Mouse (Mus musculus) embryonic fibroblast, embryonic 13.5 days (primary cell): Measurements from ENCODE around the gene Cdh13. TPM values are rescaled to one million over a fixed set of nuclear protein-coding genes. Genes with fewer than 3 reads are reported as not detected.

Experiments used
- H3K27ac ChIP-seq: 2 replicates; pipeline ENCODE4 v1.5.1; 2012; ENCODE audit warnings: low read length, control low read depth, inconsistent platforms; ENCODE audit not compliant: insufficient read depth
- H3K4me1 ChIP-seq: 2 replicates; pipeline ENCODE4 v1.6.1; 2011; ENCODE audit warnings: low read length; ENCODE audit not compliant: control insufficient read depth, insufficient read depth
- H3K4me3 ChIP-seq: 2 replicates; pipeline ENCODE4 v1.5.1; 2011; ENCODE audit warnings: mild to moderate bottlenecking, control low read depth, low read length; ENCODE audit not compliant: insufficient read depth
- CTCF ChIP-seq: IDR thresholded peaks from 2 replicates; pipeline ENCODE4 v1.5.1; 2011; ENCODE audit warnings: mild to moderate bottlenecking, control low read depth, low read length, moderate library complexity, borderline replicate concordance; ENCODE audit not compliant: insufficient read depth
- POLR2A ChIP-seq: IDR thresholded peaks from 2 replicates; pipeline ENCODE4 v1.6.1; 2011; ENCODE audit warnings: low read depth, mild to moderate bottlenecking, control low read depth, low read length, moderate library complexity
- polyA plus RNA-seq: library from polyadenylated mRNA; stranded (reverse); fragments of >200 nt; gene quantifications from 2 replicates; pipeline ENCODE4 v1.2.4, GENCODE M21; 2011; ENCODE audit warnings: low read depth; ENCODE audit not compliant: missing spikeins, insufficient read length

Cdh13 gene
- polyA plus RNA-seq, 1 experiment, result 19.8 TPM

GRCm38 (mm10) chr8:118986796-118987195 lies 703.3 kb downstream of the Cdh13 start:
- H3K4me1 ChIP-seq, result no peaks in the 10 kb centered on the region
- no peak overlapping the region for H3K27ac ChIP-seq
- TF ChIP-seq CTCF (no peak), POLR2A (no peak)
- H3K4me3 ChIP-seq, result no peak overlapping the region

- no peak for TF ChIP-seq POLR2A
- TF ChIP-seq CTCF, result no peak
- Histone ChIP-seq H3K27ac (no peak overlapping the region), H3K4me3 (no peak overlapping the region), H3K4me1 (no peaks in the 10 kb centered on the region)
Measured at GRCm38 (mm10) chr8:118995641-118996188, 712.2 kb downstream of the Cdh13 start.

GRCm38 (mm10) chr8:119000595-119000994 lies 717.1 kb downstream of the Cdh13 start:
- no peak overlapping the region for H3K4me3 ChIP-seq
- no peak overlapping the region for H3K27ac ChIP-seq
- TF ChIP-seq POLR2A (no peak), CTCF (no peak)
- no peaks in the 10 kb centered on the region for H3K4me1 ChIP-seq

GRCm38 (mm10) chr8:119004821-119005220 lies 721.3 kb downstream of the Cdh13 start:
- H3K4me3 ChIP-seq, result no peak overlapping the region
- TF ChIP-seq POLR2A (no peak), CTCF (no peak)
- no peaks in the 10 kb centered on the region for H3K4me1 ChIP-seq
- H3K27ac ChIP-seq, result no peak overlapping the region

- H3K4me3 ChIP-seq, result no peak overlapping the region
- no peak overlapping the region for H3K27ac ChIP-seq
- no peak for TF ChIP-seq POLR2A
- no peak for TF ChIP-seq CTCF
- no peaks in the 10 kb centered on the region for H3K4me1 ChIP-seq
Measured at GRCm38 (mm10) chr8:119018675-119019074, 735.1 kb downstream of the Cdh13 start.

- Histone ChIP-seq H3K27ac (no peak overlapping the region), H3K4me1 (no peaks in the 10 kb centered on the region), H3K4me3 (no peak overlapping the region)
- TF ChIP-seq CTCF, result no peak
- TF ChIP-seq POLR2A, result no peak
Measured at GRCm38 (mm10) chr8:119020781-119021180, 737.2 kb downstream of the Cdh13 start.

GRCm38 (mm10) chr8:119021478-119021877 lies 737.9 kb downstream of the Cdh13 start:
- no peak for TF ChIP-seq POLR2A
- TF ChIP-seq CTCF, result no peak
- no peaks in the 10 kb centered on the region for H3K4me1 ChIP-seq
- H3K4me3 ChIP-seq, result no peak overlapping the region
- no peak overlapping the region for H3K27ac ChIP-seq

GRCm38 (mm10) chr8:119022301-119022870 lies 738.9 kb downstream of the Cdh13 start:
- H3K27ac ChIP-seq, result no peak overlapping the region
- no peak overlapping the region for H3K4me3 ChIP-seq
- no peak for TF ChIP-seq POLR2A
- TF ChIP-seq CTCF, result no peak
- no peaks in the 10 kb centered on the region for H3K4me1 ChIP-seq

- Histone ChIP-seq H3K4me3 (no peak overlapping the region), H3K27ac (no peak overlapping the region), H3K4me1 (no peaks in the 10 kb centered on the region)
- no peak for TF ChIP-seq POLR2A
- TF ChIP-seq CTCF, result no peak
Measured at GRCm38 (mm10) chr8:119033398-119033797, 749.9 kb downstream of the Cdh13 start.

GRCm38 (mm10) chr8:119034037-119034436 lies 750.5 kb downstream of the Cdh13 start:
- Histone ChIP-seq H3K4me1 (no peaks in the 10 kb centered on the region), H3K4me3 (no peak overlapping the region), H3K27ac (no peak overlapping the region)
- TF ChIP-seq CTCF, result no peak
- TF ChIP-seq POLR2A, result no peak
